Mouse (Mus musculus): ENCODE measurements around the gene Wdr17.

GRCm38 (mm10) chr8:54780134-54780942, 106.6 kb downstream of the Wdr17 start:
- TF ChIP-seq CTCF (IDR thresholded peaks at IDR 0.05) (no peak), POLR2A (IDR thresholded peaks at IDR 0.05; ENCODE audit: insufficient read depth, low read depth, low read length) (no peak), EP300 (IDR thresholded peaks at IDR 0.05; ENCODE audit: insufficient read depth, low read depth, low read length) (no peak)

Measured in heart, adult 2 months (tissue).